Comparison of ENCODE assay signal across 9 mouse cellular contexts in the genomic region with DNA sequence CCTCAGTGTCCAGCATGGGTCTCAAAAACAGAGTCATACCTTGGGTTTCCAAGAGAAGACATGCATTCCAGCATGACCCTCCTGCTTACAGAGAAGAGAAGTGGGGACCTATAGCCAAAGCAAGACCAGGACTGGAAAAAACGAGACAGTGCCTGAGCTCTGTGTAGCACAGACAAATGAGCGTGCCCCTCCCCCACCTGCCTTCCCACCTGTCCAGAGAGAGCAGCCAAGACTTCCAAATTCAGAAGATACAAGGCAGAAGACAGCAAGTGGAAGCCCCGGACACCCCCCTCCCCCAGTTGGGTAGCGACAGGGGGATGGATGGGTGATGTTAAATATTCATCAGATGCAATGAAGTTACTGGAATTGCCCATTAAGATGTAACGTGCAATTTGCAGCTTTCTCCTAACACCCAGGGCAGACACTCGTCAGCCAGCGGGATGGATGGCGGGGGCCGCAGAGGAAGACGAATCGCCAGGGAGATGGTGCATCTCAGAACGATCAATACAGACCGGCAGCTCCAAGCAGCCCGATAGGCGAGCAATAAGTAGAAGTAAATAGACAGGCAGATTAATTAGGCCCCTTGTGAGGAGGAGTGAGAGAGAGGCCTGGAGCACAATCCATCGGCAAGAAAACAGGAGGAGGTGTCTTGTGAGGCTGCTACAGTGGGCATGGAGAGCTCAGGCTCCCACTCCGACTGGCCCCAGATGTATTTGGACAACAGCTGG. TPM values are rescaled to one million over a fixed set of nuclear protein-coding genes. Genes with fewer than 3 reads are reported as not detected.
A peak's percentile ranks its signal among the peaks of the same experiment; 100 is the strongest.
DNase-seq lines count a peak whose midpoint lies in the region; ATAC-seq and TF ChIP-seq lines count a peak whose summit lies in the region.
"Had no signal": no experiment of that assay in that cellular context is flagged by ENCODE, and none has a peak within 500 bp of the region (broad histone marks: within the 10 kb centered on the region; RNA-seq: fewer than 3 reads in every experiment).

No protein-coding gene starts in this region.

- 35% methylated on average over 17 of the region's 17 CpGs for WGBS in embryonic facial prominence, embryonic 15.5 days
- WGBS in limb, embryonic 10.5 days, result 24% methylated on average over 17 of the region's 17 CpGs
- 12% methylated on average over 17 of the region's 17 CpGs for WGBS in neural tube, embryonic 13.5 days
- WGBS in liver, embryonic 12.5 days (ENCODE audit: insufficient replicate concordance), result 51% methylated on average over 17 of the region's 17 CpGs
- 47% methylated on average over 17 of the region's 17 CpGs for WGBS in heart, adult 2 months

- peak; percentile 22 for DNase-seq in embryo, embryonic 10 days (ENCODE audit: low spot score)
- no peak for DNase-seq in embryo, embryonic 9.5 days (ENCODE audit: extremely low spot score)
- DNase-seq in limb, embryonic 10.5 days (ENCODE audit: low spot score), result no peak
- no peak for DNase-seq in layer of hippocampus, adult 11-12 months (ENCODE audit: low spot score)
- DNase-seq in heart, adult 2 months, result no peak

- H3K9me3 ChIP-seq in embryonic facial prominence, embryonic 15.5 days (replicated peaks), result no peaks in the 10 kb centered on the region
- H3K9me3 ChIP-seq in limb, embryonic 10.5 days (replicated peaks), result no peaks in the 10 kb centered on the region
- H3K9me3 ChIP-seq in neural tube, embryonic 13.5 days, result no peaks in the 10 kb centered on the region
- no peaks in the 10 kb centered on the region for H3K9me3 ChIP-seq in liver, embryonic 12.5 days (replicated peaks)

- no peak for TF ChIP-seq CTCF in heart, adult 2 months (IDR thresholded peaks at IDR 0.05)

- peaks cover 40% of the 10 kb centered on the region for H3K27me3 ChIP-seq in embryonic facial prominence, embryonic 15.5 days
- peaks cover 98% of the 10 kb centered on the region for H3K27me3 ChIP-seq in limb, embryonic 10.5 days (ENCODE audit: low read depth, poor library complexity, severe bottlenecking)
- H3K27me3 ChIP-seq in neural tube, embryonic 13.5 days, result 0 out of 2 replicates have a peak, but pooled peaks cover 3% of the 10 kb centered on the region
- H3K27me3 ChIP-seq in liver, embryonic 12.5 days (replicated peaks), result peaks cover 100% of the 10 kb centered on the region
- H3K27me3 ChIP-seq in heart, adult 2 months (ENCODE audit: control insufficient read depth, insufficient read depth, low read length), result peaks cover 3% of the 10 kb centered on the region; the same call in 1 of the 2 replicates

- H3K4me2 ChIP-seq in embryonic facial prominence, embryonic 15.5 days (replicated peaks), result peak overlapping the region; percentile 34
- peak overlapping the region; percentile 45 for H3K4me2 ChIP-seq in neural tube, embryonic 13.5 days
- no peak overlapping the region for H3K4me2 ChIP-seq in liver, embryonic 12.5 days

- H3K4me3 ChIP-seq in embryonic facial prominence, embryonic 15.5 days (replicated peaks), result no peak overlapping the region
- H3K4me3 ChIP-seq in limb, embryonic 10.5 days, result peak overlapping the region; percentile 35
- H3K4me3 ChIP-seq in neural tube, embryonic 13.5 days, result no peak overlapping the region; the same call in 1 of the 2 replicates
- H3K4me3 ChIP-seq in liver, embryonic 12.5 days, result no peak overlapping the region
- H3K4me3 ChIP-seq in heart, adult 2 months, result no peak overlapping the region

- no peaks in the 10 kb centered on the region for H3K79me2 ChIP-seq in heart, adult 2 months (replicated peaks; ENCODE audit: control insufficient read depth, insufficient read depth, low read length)

- H3K9ac ChIP-seq in embryonic facial prominence, embryonic 15.5 days, result no peak overlapping the region
- peak overlapping the region; percentile 64 for H3K9ac ChIP-seq in neural tube, embryonic 13.5 days
- H3K9ac ChIP-seq in liver, embryonic 12.5 days, result no peak overlapping the region
- H3K9ac ChIP-seq in heart, adult 2 months (ENCODE audit: low read depth, low read length), result no peak overlapping the region

- no peaks in the 10 kb centered on the region for H3K36me3 ChIP-seq in embryonic facial prominence, embryonic 15.5 days
- H3K36me3 ChIP-seq in limb, embryonic 10.5 days, result no peaks in the 10 kb centered on the region
- H3K36me3 ChIP-seq in neural tube, embryonic 13.5 days, result no peaks in the 10 kb centered on the region
- no peaks in the 10 kb centered on the region for H3K36me3 ChIP-seq in liver, embryonic 12.5 days
- H3K36me3 ChIP-seq in heart, adult 2 months (ENCODE audit: control insufficient read depth, insufficient read depth, low read length), result no peaks in the 10 kb centered on the region

- no peak for TF ChIP-seq EP300 in heart, adult 2 months (IDR thresholded peaks at IDR 0.05; ENCODE audit: insufficient read depth, low read depth, low read length)

- ATAC-seq in embryonic facial prominence, embryonic 15.5 days (ENCODE audit: insufficient number of reproducible peaks, low FRiP score, low TSS enrichment, low read depth), result no peak
- peak; percentile 54 for ATAC-seq in neural tube, embryonic 13.5 days (ENCODE audit: low read depth)
- ATAC-seq in liver, embryonic 12.5 days, result no peak
- ATAC-seq: Patski had no signal

- peaks cover 59% of the 10 kb centered on the region for H3K4me1 ChIP-seq in embryonic facial prominence, embryonic 15.5 days
- H3K4me1 ChIP-seq in limb, embryonic 10.5 days, result peaks cover 49% of the 10 kb centered on the region
- H3K4me1 ChIP-seq in neural tube, embryonic 13.5 days (replicated peaks), result peaks cover 98% of the 10 kb centered on the region
- peaks cover 8% of the 10 kb centered on the region; the same call in 1 of the 2 replicates for H3K4me1 ChIP-seq in liver, embryonic 12.5 days
- H3K4me1 ChIP-seq in heart, adult 2 months (ENCODE audit: control insufficient read depth, insufficient read depth, low read length), result no peaks in the 10 kb centered on the region

- peak overlapping the region; percentile 82 for H3K27ac ChIP-seq in embryonic facial prominence, embryonic 15.5 days (replicated peaks)
- H3K27ac ChIP-seq in limb, embryonic 10.5 days, result peak overlapping the region; percentile 72
- H3K27ac ChIP-seq in neural tube, embryonic 13.5 days (replicated peaks), result peak overlapping the region; percentile 99
- H3K27ac ChIP-seq in liver, embryonic 12.5 days, result no peak overlapping the region
- no peak overlapping the region for H3K27ac ChIP-seq in heart, adult 2 months

- intact Hi-C loops in heart, adult 2 months (cut with DNase I), result no loop called here

- TF ChIP-seq POLR2A in heart, adult 2 months (IDR thresholded peaks at IDR 0.05; ENCODE audit: insufficient read depth, low read depth, low read length), result no peak

RNA-seq across cellular contexts. Expression of a gene that starts 30.1 kb away (rescaled TPM):
- polyA plus RNA-seq in embryonic facial prominence, embryonic 15.5 days (2015; fragmentation: Nextera tagmentation; extraction: Ambion mirVana), result 17.1 and 17.2 TPM in 2 replicates
- 18.6 and 19.2 TPM in 2 replicates for polyA plus RNA-seq in limb, embryonic 10.5 days (2016; fragmentation: Nextera tagmentation; extraction: Ambion mirVana)
- polyA plus RNA-seq in neural tube, embryonic 13.5 days (2015; fragmentation: Nextera tagmentation; extraction: Ambion mirVana), result 15.6 and 17.1 TPM in 2 replicates
- 10.8 and 11.3 TPM in 2 replicates for polyA plus RNA-seq in liver, embryonic 12.5 days (2016; fragmentation: Nextera tagmentation; extraction: Ambion mirVana)
- total RNA-seq in heart, adult 2 months (2021), result 10 to 100 TPM; 25.1 to 29.6 TPM
- 25.6 and 33.6 TPM in 2 replicates for polyA plus RNA-seq in heart, adult 2 months (2012; rRNA removed)

RNA-seq across cellular contexts. Expression of a gene that starts 46.3 kb away (rescaled TPM):
- 6.2 and 6.4 TPM in 2 replicates for polyA plus RNA-seq in embryonic facial prominence, embryonic 15.5 days (2015; fragmentation: Nextera tagmentation; extraction: Ambion mirVana)
- 2.0 and 2.8 TPM in 2 replicates for polyA plus RNA-seq in limb, embryonic 10.5 days (2016; fragmentation: Nextera tagmentation; extraction: Ambion mirVana)
- polyA plus RNA-seq in neural tube, embryonic 13.5 days (2015; fragmentation: Nextera tagmentation; extraction: Ambion mirVana), result 21.2 and 22.2 TPM in 2 replicates
- polyA plus RNA-seq in liver, embryonic 12.5 days (2016; fragmentation: Nextera tagmentation; extraction: Ambion mirVana), result 7.7 and 8.0 TPM in 2 replicates
- total RNA-seq in heart, adult 2 months (2021), result 10 to 100 TPM; 21.8 to 22.3 TPM
- 10.2 and 10.9 TPM in 2 replicates for polyA plus RNA-seq in heart, adult 2 months (2012; rRNA removed)

Comparison
In these comparisons a context has a peak if more than half of its experiments do, and no peak if none do; other contexts are left out.
1. H3K27ac ChIP-seq: peak in embryonic facial prominence, embryonic 15.5 days (single experiment), limb, embryonic 10.5 days (single experiment) and neural tube, embryonic 13.5 days (single experiment); none in liver, embryonic 12.5 days (single experiment) and heart, adult 2 months (single experiment).